Mouse (Mus musculus) activated CD4-positive, CD25-positive, alpha-beta regulatory T cell, adult 9 weeks (primary cell): ENCODE measurements around the gene Muc1. TPM values are rescaled to one million over a fixed set of nuclear protein-coding genes. Genes with fewer than 3 reads are reported as not detected.

ENCODE experiments used
- polyA plus RNA-seq: library from polyadenylated mRNA; unstranded; fragments of 100-300 nt; shearing (Covaris generic); gene quantifications from one replicate; pipeline ENCODE4 v1.2.1, GENCODE M21; 2017

Muc1 gene
- 2.7 TPM for polyA plus RNA-seq

DNA sequence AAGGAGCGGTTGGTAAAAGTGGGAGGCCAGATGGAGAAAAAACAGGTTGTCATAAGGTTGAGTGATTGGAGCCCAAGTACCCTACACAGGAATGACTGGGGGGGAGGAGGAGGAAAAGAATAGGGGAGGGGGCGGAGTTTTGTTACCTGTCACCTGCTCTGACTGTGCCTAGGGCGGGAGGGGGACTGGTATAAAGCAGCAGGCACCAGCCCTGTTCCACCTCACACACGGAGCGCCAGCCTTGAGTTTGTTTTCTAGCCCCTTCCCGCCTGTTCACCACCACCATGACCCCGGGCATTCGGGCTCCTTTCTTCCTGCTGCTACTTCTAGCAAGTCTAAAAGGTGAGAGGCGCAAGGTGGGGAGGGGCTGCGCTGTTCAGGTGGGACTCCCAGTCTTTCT lies at the start of gene Muc1:
TSS of gene Muc1 (plus strand) at position 222 of the 400 bp plus-strand sequence.

DNA sequence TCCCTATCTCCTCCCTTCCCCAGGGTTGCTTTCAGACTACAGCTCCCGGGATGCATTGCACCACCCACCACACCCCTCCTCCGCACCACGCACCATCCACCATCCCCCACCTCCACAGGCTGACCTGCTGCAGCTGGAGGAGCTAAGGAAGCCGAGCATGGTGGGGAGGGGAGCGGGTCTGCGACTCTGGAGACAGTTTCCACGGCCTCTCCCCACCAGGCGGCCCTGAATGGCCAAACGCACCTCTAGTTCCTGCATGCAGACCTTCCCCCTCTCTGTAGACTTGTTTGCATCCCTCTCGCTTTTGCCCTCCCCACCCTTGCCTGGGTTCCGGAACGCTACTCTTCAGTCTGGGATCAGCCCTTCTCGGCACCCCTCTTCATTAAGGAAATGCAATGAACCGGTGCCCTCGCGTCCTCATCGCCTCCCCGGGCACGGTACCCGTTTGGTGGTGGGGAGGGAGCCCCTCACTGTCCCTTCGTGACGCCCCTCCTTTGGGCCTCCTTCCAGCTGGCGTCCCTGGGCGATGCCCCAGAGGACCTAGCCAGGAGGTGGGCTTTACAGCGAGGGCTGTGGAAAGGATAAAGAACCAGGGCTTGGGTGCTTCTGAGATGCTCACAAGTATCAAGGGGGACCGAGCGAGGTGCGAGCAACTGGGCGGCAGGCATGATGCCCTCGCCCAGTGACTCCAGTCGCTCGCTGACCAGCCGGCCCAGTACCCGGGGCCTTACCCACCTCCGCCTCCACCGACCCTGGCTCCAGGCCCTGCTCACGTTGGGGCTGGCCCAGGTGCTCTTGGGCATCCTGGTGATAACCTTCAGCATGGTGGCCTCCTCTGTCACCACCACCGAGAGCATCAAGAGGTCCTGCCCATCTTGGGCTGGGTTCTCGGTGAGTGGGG lies 45.5 kb upstream of the Muc1 start, which contains the start of gene Fam189b:
TSS of gene Fam189b (plus strand) at position 86 of the 901 bp plus-strand sequence.

DNA sequence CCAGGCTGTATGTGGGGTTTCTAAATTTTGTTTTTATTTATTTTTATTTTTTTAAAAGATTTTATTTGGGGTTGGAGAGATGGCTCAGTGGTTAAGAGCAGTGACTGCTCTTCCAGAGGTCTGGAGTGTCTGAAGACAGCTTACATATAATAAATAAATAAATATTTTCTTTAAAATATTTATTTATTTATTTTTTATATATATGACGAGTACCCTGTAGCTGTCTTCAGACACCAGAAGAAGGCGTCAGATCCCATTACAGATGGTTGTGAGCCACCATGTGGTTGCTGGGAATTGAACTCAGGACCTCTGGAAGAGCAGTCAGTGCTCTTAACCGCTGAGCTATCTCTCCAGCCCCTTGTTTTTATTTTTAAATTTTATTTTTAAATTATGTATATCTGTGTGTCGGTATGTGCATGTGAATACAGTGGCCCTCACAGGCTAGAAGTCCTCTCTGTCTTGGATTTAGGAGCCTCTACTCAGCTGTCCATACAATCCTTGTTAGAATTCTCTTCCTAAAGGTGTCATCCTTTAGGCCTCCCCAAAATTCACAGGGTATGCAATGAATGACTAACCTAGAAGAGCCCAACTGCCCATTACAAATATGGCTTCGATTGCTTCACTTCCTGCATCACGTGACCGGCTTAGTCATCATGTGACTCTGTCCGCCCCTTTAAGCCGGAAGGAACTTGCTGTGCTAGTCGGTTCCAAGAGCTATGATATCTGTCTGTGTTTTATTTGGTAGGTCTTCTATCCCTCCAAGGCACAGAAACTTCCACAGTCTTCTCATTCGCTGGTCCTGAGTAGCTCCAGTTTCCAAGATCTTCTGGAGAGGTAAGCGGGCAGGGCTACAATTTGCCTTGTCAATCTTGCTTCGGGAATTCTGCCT lies 26.4 kb upstream of the Muc1 start, which contains the start of gene Gba:
TSS of gene Gba (plus strand) at position 676 of the 889 bp plus-strand sequence.

DNA sequence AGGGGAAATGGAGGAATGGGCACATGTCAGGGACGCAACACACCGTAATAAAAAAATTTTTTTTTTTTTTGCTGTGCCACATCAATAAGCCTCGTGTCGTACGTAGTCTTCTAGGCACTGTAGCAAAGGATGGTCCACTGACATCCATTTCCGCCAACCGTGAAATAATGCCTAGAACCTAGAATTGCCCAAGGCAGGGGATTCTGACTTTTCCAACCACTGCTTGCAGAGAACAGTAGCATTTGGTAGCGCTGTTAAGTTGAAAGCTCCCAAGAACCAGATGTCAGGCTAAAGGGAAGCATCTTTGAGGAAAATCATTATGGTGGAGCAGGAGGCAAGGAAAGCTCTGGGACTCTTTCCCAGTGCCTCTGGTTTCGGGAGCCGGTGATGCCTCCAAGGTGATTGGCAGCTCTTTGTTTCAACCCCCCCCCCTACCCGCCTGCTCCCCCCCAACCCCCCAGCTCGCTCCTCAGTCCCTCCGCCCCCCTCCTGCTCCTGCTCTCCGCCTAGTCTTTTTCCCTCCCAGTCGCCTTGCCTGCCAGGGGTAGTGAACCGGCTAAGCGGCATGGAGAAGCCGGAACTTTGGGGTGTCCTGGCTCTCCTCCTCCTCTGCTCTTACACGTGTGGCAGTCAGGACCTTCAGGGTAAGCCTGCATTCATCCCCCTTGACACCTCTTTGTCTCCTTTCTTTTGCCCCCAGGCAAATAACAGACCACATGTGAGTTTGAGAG lies 14.0 kb upstream of the Muc1 start, which contains the start of gene Thbs3:
TSS of gene Thbs3 (plus strand) at position 500 of the 731 bp plus-strand sequence.

DNA sequence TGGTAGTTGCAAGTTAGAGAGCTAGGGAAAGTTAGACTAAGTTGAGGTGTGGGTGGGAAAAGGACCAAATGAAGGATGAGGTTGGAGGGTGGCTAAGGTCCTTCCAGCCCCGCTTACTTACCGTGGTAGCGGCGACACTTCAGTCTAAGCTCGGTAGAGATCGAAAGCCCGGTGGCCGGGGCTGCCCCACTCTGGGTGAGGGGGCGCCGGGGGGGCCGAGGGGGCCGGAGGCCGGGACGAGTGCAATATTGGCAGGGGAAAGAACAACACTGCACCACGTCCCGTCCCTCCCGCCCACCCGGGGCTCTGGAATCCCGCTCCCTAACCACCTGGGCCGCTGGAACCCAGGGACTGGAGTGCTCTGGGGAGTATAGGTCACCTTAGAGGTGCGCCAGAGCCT lies 2.0 kb upstream of the Muc1 start, which contains the start of gene Mtx1:
TSS of gene Mtx1 (minus strand) at position 189 of the 400 bp plus-strand sequence.

DNA sequence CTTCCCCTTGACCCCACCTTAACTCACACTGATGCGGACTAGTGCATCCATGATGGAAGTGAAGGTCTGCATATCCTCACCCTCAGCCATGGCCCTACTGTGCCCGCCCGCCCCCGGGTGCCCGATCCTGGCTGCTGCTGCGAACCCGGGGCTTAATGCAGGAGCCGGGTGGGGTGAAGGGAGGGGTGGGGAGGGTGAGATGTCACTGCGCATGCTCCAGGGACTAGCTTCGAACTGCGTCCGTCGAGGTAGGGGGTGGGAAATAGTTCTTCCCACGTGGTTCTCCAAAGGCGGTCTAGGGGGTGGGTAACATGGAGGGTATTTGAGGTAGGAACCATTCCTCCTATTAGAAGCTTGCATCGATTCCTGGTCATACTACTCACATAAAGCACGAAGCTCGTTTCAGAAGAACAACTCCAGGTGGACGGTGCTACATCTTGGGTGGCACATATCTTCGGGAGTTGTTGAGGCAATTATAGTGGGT lies 16.9 kb downstream of the Muc1 start, which contains the start of gene Krtcap2:
TSS of gene Krtcap2 (plus strand) at position 279 of the 484 bp plus-strand sequence.

DNA sequence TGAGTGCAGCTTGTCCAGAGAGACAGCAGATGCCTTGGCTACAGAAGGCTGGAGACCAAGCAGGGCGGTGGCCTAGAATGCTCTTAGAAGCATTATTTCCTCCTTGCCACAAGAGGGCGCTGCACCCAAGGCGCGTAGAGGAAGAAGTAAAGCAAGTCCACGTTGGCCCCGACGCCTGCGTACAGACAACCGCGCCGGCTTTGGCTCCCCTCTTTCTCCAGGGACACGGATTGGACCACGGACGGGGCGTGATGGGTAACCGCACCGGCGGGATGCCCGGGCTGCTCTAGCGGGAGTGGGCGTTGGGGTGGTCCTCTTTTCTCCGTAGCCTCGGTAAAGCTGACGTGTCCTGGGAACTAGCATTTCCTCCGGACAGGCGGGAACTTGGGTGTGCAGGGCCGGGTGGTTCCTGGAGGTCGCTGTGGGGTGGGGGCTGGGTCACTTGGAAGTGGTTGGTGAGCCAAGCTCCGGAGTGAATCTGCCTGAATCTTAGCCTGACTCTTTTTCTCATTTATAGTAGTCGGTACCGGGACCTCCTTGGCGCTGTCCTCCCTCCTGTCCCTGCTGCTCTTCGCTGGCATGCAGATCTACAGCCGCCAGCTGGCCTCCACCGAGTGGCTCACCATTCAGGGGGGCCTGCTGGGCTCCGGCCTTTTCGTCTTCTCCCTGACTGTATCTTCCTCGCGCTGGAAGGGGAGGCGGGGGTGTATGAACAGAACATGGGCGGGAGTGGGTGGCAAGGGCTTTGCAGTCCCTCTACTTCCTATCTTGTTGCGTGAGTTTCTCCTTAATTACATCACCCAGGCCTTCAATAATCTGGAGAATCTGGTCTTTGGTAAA lies 17.6 kb downstream of the Muc1 start, which contains the start of gene Trim46:
TSS of gene Trim46 (minus strand) at position 49 of the 840 bp plus-strand sequence.

DNA sequence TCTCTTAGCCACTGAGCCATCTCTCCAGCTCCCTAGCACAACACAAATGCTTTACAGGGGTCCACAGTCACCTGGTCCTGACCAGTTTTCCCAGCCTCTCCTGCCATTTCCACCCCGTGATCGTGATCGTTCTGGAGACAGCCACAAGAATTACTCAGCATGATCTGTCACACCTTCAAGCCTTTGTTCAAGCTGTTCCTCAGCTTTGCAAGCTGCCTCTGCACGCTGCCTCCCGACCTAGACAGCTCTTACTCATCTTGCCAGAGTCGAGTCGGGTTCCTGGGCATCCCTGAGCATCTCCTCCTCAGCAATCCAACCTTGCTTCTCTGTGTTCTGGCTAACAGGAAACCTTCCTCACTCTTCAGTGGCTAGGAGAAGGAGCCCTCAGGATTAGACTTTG lies 30.2 kb downstream of the Muc1 start, which contains the start of gene Dpm3:
TSS of gene Dpm3 (plus strand) at position 283 of the 400 bp plus-strand sequence.

DNA sequence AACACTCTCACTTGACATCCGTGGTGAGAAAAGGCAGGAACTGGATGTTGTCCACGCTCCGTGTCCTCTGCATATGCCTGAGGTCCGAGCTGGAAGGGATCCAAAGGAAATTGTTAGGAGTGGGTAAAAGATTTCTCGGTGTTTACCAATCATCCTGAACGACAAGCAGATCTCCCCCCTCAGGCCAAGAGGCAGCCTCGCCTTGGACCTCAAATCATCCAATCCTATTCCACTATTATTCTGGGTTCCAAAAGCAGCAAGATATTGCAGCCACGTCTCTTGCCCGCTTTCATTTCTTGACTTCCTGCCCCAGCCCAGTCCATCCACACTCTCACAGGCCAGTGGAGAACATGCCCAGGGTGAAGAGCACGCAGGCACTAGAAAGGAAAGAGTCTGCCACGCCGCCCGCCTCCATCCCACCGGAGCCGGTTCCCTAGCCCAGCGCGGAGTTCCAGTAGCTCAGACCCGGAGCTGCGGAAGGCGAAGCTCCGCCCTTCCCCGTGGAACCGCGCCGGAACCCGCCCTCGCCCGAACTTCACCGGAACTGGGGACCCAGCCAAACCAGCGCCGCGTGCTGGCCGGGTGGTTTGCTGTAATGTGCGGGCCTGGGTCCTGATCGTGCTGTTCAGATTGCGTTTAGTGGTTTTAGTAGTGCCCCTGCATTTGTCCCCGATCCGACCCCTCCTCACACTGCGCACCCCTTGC lies 41.3 kb downstream of the Muc1 start, which contains the start of gene Slc50a1:
TSS of gene Slc50a1 (minus strand) at position 520 of the 705 bp plus-strand sequence.

DNA sequence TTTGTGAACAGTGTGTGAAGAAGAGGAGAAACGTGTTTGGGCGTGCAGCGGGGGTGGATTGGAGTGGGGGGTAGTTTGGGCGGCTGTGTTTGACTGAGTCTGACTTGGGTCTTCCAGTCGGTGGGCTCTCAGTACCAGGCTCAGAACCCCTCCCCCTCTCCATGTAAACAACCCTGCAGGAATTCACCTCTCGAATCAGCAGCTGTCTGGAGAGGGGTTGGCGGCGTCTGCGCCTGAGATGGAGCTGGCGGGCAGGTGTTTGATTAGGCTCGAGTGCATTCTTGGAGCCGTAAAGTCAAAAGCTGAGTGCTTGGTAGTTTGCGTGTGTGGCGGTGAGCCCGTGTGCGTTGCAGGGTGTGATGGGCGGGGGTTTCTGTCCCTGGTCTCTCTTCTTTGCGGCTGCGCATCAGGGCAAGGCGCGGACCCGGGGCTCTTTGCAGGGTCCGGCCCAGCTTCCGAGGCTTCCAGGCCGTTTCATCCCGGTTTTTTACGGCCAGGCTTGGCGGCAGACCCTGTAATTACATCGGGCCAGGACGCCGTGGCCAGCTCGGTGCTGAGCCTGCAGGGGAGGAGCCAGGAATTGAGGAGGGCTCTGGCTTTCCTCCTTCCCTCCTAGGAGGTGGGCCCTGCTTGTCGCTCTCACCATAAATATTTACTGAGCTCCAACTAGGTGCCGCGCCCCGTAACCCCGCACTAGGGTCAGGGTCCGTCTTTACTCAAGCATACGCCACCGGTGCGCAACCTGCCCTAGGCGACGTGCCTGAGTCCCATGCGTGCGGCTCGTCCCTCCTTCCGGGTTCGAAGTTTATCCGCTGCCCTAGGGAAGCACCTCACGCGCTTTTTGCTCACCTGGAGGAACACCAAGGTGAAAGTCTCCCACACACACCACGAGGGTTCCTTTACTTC lies 52.0 kb downstream of the Muc1 start, which contains the start of gene Efna1:
TSS of gene Efna1 (minus strand) at position 537 of the 906 bp plus-strand sequence.

Other genes starting within 250 kb of the Muc1 start
- gene Rusc1, start 135.7 kb upstream of the Muc1 start, polyA plus RNA-seq, result 49.9 TPM
- not detected for gene Gm43738, start 128.0 kb upstream of the Muc1 start, polyA plus RNA-seq
- 102 TPM for gene Fdps, start 127.1 kb upstream of the Muc1 start, polyA plus RNA-seq
- not detected for gene Pklr, start 92.9 kb upstream of the Muc1 start, polyA plus RNA-seq
- 0.73 TPM for gene Hcn3, start 68.9 kb upstream of the Muc1 start, polyA plus RNA-seq
- gene Clk2, start 64.3 kb upstream of the Muc1 start, polyA plus RNA-seq, result 36.9 TPM
- 291 TPM for gene Scamp3, start 51.6 kb upstream of the Muc1 start, polyA plus RNA-seq
- gene Fam189b, start 45.9 kb upstream of the Muc1 start, polyA plus RNA-seq, result 230 TPM
- gene Gba, start 26.1 kb upstream of the Muc1 start, polyA plus RNA-seq, result 139 TPM
- gene Thbs3, start 13.9 kb upstream of the Muc1 start, polyA plus RNA-seq, result 2.8 TPM
- gene Mtx1, start 2.0 kb upstream of the Muc1 start, polyA plus RNA-seq, result 120 TPM
- 285 TPM for gene Krtcap2, start 16.9 kb downstream of the Muc1 start, polyA plus RNA-seq
- 5.0 TPM for gene Trim46, start 17.3 kb downstream of the Muc1 start, polyA plus RNA-seq
- gene Dpm3, start 30.3 kb downstream of the Muc1 start, polyA plus RNA-seq, result 99.0 TPM
- 249 TPM for gene Slc50a1, start 41.5 kb downstream of the Muc1 start, polyA plus RNA-seq
- gene Efna1, start 52.1 kb downstream of the Muc1 start, polyA plus RNA-seq, result not detected
- not detected for gene Efna3, start 93.9 kb downstream of the Muc1 start, polyA plus RNA-seq
- gene Efna4, start 109.0 kb downstream of the Muc1 start, polyA plus RNA-seq, result 0.62 TPM
- 14.5 TPM for gene Adam15, start 120.9 kb downstream of the Muc1 start, polyA plus RNA-seq
- 0.28 TPM for gene Dcst2, start 132.9 kb downstream of the Muc1 start, polyA plus RNA-seq
- gene Dcst1, start 136.2 kb downstream of the Muc1 start, polyA plus RNA-seq, result 0.27 TPM
- gene Zbtb7b, start 165.7 kb downstream of the Muc1 start, polyA plus RNA-seq, result 74.9 TPM
- not detected for gene Lenep, start 173.7 kb downstream of the Muc1 start, polyA plus RNA-seq
- gene Flad1, start 182.8 kb downstream of the Muc1 start, polyA plus RNA-seq, result 66.1 TPM
- gene Cks1b, start 189.3 kb downstream of the Muc1 start, polyA plus RNA-seq, result 29.8 TPM
- 86.1 TPM for gene Shc1, start 189.4 kb downstream of the Muc1 start, polyA plus RNA-seq
- gene Pygo2, start 201.2 kb downstream of the Muc1 start, polyA plus RNA-seq, result 31.5 TPM
- 176 TPM for gene Pbxip1, start 207.6 kb downstream of the Muc1 start, polyA plus RNA-seq
- 22.6 TPM for gene Pmvk, start 225.5 kb downstream of the Muc1 start, polyA plus RNA-seq